ENCODE assay signal across 11 mouse cellular contexts in genomic region chr14:87091108-87091507, GRCm38 (mm10).
"Had no signal": no experiment of that assay in that cellular context is flagged by ENCODE, and none has a peak within 500 bp of the region (broad histone marks: within the 10 kb centered on the region; RNA-seq: fewer than 3 reads in every experiment).

No protein-coding gene starts in this region.

- DNase-seq: liver, postnatal 0 days; lung, adult 2 months; lung, postnatal 14 days; lung, postnatal 36 days; right cerebral cortex, postnatal 14 days; thymus, adult 2 months; thymus, postnatal 25 days; thymus, postnatal 4 days had no signal

- ATAC-seq: liver, postnatal 0 days; lung, postnatal 0 days; midbrain, embryonic 13.5 days; midbrain, embryonic 15.5 days had no signal
